Mouse (Mus musculus): ENCODE data around the gene Pxn.
"Not testable (repeated sequence)": the region's sequence is repeated elsewhere in the genome, so short reads cannot be mapped to it uniquely, and the experiment has no call there.

Pxn gene

GRCm38 (mm10) chr5:115508859-115509147, 2.3 kb downstream of the Pxn start:
- no peak for DNase-seq (ENCODE audit: low spot score in 2 of 2)

DNA sequence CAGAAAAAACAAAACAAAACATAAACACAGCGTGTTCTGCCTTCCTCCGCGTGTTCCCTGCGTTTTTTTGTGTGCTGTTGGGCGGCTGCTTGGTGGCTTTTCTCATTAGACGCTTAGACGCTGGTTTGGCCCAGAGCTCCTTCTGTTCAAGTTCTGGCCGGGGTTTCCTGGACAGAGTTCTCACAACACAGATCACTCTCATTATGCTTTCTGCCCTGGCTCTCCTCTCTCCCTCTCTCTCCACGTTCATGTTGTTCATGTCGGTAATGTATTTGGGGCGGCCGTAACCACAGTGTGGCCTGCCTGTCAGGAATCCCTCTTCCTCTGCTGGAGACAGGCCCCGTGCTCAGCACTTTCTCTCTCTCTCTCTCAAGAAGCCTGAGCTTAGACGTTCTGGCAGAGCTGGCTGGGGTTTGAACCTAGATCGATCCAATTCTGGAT, 2.9 kb downstream of the Pxn start:
- DNase-seq (ENCODE audit: low spot score in 2 of 2) = no peak

GRCm38 (mm10) chr5:115509790-115510689, 3.6 kb downstream of the Pxn start:
- no peak for DNase-seq (ENCODE audit: low spot score in 2 of 2)

DNA sequence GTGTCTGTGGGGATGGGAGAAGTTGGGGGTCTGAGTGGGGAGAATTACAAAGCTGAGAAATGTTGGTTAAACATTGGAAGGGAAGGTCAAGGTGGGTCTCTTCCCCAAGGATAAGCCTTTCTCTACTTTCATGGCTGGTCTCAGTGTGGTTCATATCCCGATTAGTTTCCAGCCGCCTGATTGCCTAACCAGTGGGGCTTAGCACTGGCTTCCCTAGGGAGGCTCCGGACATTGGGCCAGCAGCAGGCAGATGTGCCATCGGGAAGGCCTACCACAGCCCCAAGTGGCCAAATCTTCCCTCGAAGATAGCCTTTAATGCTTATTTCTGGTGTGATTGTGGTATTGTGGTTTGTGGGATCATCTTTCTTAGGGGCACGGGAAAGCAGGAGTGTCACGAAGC, 5.9 kb downstream of the Pxn start:
- no peak for DNase-seq (ENCODE audit: low spot score in 2 of 2)

DNA sequence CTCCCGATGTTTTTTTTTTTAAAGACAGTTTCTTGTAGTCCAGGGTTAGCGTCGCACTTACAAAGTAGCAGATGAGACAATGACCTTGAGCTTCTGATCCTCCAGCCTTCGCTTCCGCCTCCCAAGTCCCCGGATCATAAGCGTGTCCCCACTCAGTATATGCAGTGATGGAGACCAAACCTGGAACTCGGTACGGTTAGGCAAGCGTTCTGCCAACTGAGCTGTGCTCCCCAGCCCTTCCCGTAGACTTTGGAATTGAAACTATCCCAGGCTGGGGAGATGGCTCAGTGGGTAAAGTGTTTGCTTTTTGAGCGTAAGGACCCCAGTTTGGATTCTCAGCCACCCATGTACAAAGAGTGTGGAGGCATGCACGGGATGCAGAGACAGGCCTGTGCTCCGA, 6.8 kb downstream of the Pxn start:
- DNase-seq (ENCODE audit: low spot score in 2 of 2) = no peak

GRCm38 (mm10) chr5:115513721-115514120, 7.2 kb downstream of the Pxn start:
- DNase-seq (ENCODE audit: low spot score in 2 of 2) = no peak

GRCm38 (mm10) chr5:115514346-115514745, 7.9 kb downstream of the Pxn start:
- DNase-seq (ENCODE audit: low spot score in 2 of 2) = no peak

DNA sequence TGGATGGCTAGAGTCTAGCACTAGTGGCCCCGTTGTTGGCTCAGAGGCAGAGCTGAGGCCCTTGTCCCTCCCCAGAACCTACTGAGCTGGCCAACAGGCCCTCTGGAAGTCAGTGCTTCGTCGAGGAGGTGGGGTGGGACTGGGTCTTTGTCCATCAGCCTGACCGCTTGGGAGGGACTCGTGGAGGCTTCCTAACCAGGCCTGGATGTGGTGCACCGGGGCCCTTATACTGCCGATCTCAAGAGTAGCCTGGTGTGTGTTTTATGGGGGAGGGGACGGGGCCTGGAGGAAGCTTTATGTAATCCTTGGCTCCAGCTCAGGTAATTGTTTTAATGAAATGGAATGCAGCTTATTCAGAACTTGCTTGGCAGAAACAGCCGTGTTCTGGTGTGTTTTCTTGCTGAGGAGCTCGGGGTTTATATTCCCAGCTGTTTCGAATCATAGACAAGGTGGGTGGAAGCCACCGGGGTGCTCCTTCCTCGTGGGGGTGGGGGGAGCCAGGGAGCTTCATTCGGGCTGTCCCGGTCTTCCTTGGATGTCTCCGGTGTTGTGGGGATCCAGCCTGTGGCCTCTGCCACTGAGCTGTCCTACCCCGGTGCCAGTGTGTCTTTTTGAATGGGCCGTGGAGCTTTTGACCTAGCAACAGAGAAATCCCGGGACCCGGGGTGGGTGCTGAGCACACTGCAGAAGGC, 8.6 kb downstream of the Pxn start:
- no peak for DNase-seq (ENCODE audit: low spot score in 2 of 2)

DNA sequence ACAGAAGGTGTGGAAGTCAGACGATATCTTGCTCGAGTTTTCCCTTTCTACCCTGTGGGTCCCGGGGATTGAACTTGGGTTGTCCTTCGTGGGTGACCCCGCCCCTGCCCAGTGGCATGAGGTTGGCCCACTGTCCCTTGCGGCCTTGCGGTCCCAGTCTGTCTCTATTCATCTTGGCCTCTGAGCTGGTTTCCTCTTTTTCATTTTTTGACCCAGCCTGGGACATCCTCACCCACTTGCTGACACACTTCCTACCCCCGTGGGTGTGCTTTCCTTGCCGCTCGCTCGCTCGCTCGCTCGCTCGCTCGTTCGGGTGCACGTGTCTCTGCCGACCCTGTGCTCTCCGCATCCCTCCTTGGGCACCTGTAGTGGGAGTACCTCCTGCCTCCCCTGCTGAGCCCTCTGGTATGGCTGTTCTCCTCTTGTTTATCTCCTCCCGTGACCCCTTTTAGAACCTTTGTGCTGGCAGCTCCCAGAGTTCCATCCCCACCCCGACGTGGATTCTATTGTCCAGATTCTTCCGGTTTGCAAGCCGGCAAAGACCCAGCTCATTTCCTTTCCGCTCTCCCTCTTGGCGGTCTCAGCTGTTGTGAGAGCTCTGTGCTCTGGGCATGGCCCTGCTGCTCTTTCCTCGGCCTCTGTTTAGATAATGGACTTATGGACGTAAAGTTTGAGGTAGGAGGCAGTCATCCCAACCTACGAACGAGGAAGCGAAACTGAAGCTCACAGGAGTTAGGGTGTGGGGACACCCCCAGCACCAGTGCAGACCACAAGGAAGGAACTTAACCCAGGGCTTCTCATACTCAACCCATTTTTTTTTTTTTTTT, 9.8 kb downstream of the Pxn start:
- DNase-seq (ENCODE audit: low spot score in 2 of 2) = no peak

- DNase-seq (ENCODE audit: low spot score in 2 of 2) = no peak
These were observed 10.4 kb downstream of the Pxn start for GRCm38 (mm10) chr5:115516908-115517307.

DNA sequence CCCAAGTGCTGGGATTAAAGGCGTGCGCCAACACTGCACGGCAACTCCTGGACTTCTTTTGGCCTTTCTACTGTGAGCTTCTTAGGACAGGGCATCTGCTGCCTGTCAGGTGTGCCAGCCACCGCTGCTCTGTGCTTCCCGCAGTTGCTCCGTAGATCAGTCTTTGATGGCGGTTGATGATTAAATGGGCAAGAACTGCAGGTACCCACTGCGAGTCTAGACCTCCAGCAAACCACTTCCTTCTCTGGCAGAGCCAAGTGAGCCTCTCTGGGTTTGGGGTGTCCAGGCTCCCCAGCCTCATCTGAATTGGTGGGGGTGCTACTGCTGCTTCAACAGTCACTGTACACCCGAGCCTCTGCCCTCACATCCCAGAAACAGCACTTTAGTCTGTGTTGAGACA, 11.0 kb downstream of the Pxn start:
- DNase-seq (ENCODE audit: low spot score in 2 of 2) = no peak

DNA sequence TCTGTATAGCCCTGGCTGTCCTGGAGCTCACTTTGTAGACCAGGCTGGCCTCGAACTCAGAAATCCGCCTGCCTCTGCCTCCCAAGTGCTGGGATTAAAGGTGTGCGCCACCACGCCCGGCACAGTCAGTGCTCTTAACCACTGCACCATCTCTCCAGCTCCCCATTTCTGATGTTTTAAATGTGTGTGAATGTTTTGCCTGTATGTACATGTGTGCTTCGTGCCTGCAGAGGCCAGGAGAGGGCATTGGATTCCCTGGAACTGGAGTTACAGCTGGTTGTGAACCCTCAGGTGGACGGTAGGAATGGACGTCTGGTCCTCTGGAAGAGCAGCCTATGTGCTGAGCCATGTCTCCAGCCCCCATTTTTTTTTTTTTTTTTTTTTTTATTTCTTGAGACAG, 11.7 kb downstream of the Pxn start:
- not testable (repeated sequence) for DNase-seq (ENCODE audit: low spot score in 2 of 2)

DNA sequence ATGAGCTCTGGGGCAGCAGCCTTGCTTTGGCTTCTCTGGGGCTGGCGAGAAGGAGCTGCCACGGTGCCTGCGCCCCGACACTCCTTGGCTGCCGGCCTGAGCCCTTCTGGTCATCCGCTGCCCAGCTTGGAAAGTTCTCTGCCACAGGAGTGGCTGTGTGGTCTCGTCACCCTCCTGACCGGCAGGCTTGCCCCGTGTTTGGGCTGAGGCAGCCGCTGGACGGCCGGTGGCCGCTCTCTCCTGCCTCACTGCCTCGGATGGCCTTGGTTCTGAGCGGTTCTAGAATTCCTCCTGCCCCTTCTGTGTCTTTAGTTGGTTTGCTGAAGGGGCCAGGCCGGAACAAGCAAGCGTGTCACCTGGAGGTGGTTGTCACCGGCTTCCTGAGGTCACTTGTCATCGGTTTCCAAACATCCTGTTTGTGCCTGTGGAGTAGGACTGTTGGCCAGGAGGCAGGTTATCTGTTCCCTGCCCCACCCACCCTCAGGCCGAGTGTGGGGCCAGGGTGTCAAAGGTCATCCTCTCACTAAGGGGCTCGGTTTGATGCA, 13.9 kb downstream of the Pxn start:
- no peak for DNase-seq (ENCODE audit: low spot score in 2 of 2)

- DNase-seq (ENCODE audit: low spot score in 2 of 2) = no peak
These were observed 15.3 kb downstream of the Pxn start for GRCm38 (mm10) chr5:115521553-115522461.

- no peak for DNase-seq (ENCODE audit: low spot score in 2 of 2)
These were observed 16.1 kb downstream of the Pxn start for GRCm38 (mm10) chr5:115522531-115522930.

GRCm38 (mm10) chr5:115522981-115523499, 16.6 kb downstream of the Pxn start:
- DNase-seq (ENCODE audit: low spot score in 2 of 2) = no peak

GRCm38 (mm10) chr5:115523971-115524370, 17.5 kb downstream of the Pxn start:
- DNase-seq (ENCODE audit: low spot score in 2 of 2) = no peak

DNA sequence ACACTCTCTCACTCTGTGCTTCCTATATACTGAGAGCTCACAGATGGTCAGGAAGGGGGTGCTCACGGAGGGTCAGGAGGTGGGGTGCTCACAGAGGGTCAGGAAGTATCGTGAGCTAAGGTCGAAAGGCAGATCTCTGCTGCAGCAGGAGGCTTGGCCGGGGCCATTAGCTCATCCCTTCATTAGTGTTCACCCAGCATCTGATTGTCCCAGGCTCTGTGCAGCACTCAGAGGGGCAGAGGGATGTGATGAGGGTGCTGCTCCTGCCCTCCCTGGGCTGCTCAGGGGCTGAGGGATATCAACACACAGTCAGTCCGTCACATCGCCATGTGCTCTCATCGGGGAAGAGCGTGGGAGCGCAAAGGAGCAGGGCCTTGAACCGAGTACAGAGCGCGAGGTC, 18.0 kb downstream of the Pxn start:
- no peak for DNase-seq (ENCODE audit: low spot score in 2 of 2)

GRCm38 (mm10) chr5:115525416-115525815, 18.9 kb downstream of the Pxn start:
- no peak for DNase-seq (ENCODE audit: low spot score in 2 of 2)

DNA sequence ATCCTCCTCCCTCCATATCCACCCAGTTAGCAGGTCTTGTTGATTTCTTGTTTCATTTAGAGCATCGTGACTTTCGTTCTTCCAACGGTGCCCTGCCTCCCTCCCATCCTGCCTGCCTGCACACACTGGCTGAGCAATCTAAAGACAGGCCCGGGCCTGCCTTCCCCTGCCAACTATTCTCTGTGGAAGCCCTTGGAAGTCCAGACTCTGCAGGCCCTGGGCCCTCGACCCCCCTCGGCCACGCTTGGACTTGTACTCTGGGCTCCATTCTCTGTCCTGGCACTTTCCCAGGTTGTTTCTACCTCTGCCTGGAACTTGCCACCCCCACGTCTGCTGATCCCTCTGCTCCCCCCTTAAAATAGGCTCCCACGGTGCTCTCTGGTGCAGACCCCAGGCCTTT, 19.5 kb downstream of the Pxn start:
- DNase-seq (ENCODE audit: low spot score in 2 of 2) = no peak

Measured in urinary bladder, postnatal 4 days (tissue).